Mouse (Mus musculus) neural tube, postnatal 0 days (tissue): ENCODE results near the gene Olfr1471. TPM values are rescaled to one million over a fixed set of nuclear protein-coding genes. Genes with fewer than 3 reads are reported as not detected.

Experiments used
- polyA plus RNA-seq: library from polyadenylated mRNA; unstranded; fragments of >200 nt; fragmentation: Nextera tagmentation; extraction: Ambion mirVana; gene quantifications from 2 replicates; pipeline ENCODE4 v1.2.1, GENCODE M21; 2015

Olfr1471 gene
- polyA plus RNA-seq: not detected in 2 replicates

DNA sequence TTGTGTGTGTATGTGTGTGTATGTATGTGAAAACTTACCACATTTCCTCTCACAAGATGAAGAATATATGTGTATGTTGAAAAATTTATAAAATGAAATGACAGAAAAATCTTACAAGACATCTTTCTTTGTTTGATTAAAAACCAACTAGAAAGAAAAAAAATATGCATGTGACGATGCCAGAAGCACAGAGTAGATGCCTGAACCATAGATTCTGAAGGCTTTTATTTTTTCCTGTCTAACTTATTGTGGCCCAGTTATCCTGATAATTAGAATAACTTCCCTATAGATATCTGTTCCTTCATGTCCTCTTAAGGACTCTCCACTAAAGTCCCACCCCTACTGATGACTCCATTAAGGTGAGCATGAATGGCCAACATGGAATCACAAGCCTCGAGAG is at the start of gene Olfr1471:
TSS of gene Olfr1471 (plus strand) at position 301 of the 400 bp plus-strand sequence.

DNA sequence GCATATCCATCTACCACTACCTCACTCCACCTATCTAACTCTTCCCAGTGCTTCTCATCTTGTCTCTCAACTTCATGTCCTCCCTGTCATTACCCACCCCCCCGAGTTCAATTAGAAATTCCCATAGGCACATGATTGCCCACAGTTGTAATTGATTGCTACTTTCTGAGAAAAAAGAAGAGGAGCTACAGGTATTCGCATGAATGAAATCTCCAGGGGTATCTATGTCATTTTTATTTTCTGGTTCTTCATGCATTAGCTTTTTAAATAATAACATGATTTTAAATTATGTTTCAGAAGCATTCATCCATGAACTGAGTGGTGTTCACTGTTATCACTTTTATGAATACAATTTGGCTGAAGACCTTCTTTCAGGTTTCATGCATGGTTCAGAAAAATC is 35.7 kb upstream of the Olfr1471 start, which contains the start of gene Olfr1469:
TSS of gene Olfr1469 (plus strand) at position 301 of the 400 bp plus-strand sequence.

GRCm38 (mm10) chr19:13455986-13456385 is 12.8 kb downstream of the Olfr1471 start, which contains the start of gene Olfr1472:
Gene Olfr1472, minus strand, starts transcription at chr19:13456086.

DNA sequence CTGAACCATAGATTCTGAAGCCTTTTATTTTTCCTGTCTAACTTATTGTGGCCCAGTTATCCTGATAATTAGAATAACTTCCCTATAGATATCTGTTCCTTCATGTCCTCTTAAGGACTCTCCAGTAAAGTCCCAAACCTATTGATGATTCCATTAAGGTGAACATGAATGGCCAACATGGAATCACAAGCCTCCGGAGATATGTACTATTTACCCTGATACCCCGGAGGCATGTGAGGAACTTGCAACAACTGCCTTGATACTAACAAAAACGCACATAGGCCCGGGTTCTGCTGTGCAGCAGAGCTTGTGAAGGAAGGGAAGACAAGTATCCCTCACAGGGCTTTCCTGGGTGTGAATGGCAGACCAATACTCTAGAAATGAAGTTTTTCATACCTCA is 26.1 kb downstream of the Olfr1471 start, which contains the start of gene Olfr1474:
TSS of gene Olfr1474 (plus strand) at position 301 of the 400 bp plus-strand sequence.

DNA sequence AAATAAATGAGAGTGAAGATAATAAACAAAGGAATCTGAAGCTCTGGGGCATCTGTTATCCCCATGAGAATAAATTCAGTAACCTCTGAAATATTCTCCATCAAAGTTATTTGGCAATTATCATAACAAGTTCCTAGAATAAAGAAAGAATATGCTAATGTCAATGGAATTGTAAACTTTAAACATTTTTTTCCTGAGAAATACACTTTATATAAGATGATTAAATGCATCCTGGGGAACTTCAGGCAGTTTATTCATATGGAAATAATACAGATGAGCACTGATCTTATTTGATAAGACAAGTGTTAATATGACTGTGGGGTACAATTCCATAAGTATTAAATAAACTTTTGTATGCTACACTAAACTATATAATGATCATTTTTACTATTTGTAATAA is 36.9 kb downstream of the Olfr1471 start, which contains the start of gene Olfr1475:
TSS of gene Olfr1475 (minus strand) at position 101 of the 400 bp plus-strand sequence.

GRCm38 (mm10) chr19:13500246-13500645 is 57.0 kb downstream of the Olfr1471 start, which contains the start of gene Olfr1477:
Gene Olfr1477, plus strand, starts transcription at chr19:13500546.

Other genes starting within 250 kb of the Olfr1471 start
- gene Olfr1463, start 212.1 kb upstream of the Olfr1471 start, polyA plus RNA-seq: not detected in 2 replicates
- not detected in 2 replicates for gene Olfr1465, start 127.9 kb upstream of the Olfr1471 start, polyA plus RNA-seq
- not detected in 2 replicates for gene Olfr1466, start 104.5 kb upstream of the Olfr1471 start, polyA plus RNA-seq
- not detected in 2 replicates for gene Olfr1467, start 81.2 kb upstream of the Olfr1471 start, polyA plus RNA-seq
- gene Olfr1469, start 35.6 kb upstream of the Olfr1471 start, polyA plus RNA-seq: not detected in 2 replicates
- not detected in 2 replicates for gene Olfr1472, start 12.7 kb downstream of the Olfr1471 start, polyA plus RNA-seq
- not detected in 2 replicates for gene Olfr1474, start 26.2 kb downstream of the Olfr1471 start, polyA plus RNA-seq
- gene Olfr1475, start 36.8 kb downstream of the Olfr1471 start, polyA plus RNA-seq: not detected in 2 replicates
- gene Olfr1477, start 57.1 kb downstream of the Olfr1471 start, polyA plus RNA-seq: not detected in 2 replicates
- gene Olfr1480, start 84.5 kb downstream of the Olfr1471 start, polyA plus RNA-seq: not detected in 2 replicates
- gene Olfr1484, start 140.1 kb downstream of the Olfr1471 start, polyA plus RNA-seq: not detected in 2 replicates
- gene Olfr1487, start 174.0 kb downstream of the Olfr1471 start, polyA plus RNA-seq: not detected in 2 replicates
- not detected in 2 replicates for gene Olfr1489, start 188.2 kb downstream of the Olfr1471 start, polyA plus RNA-seq
- not detected in 2 replicates for gene Olfr1490, start 207.7 kb downstream of the Olfr1471 start, polyA plus RNA-seq